Mouse (Mus musculus) CH12.LX (cell line): ENCODE measurements around the gene Cask. TPM values are rescaled to one million over a fixed set of nuclear protein-coding genes. Genes with fewer than 3 reads are reported as not detected.

Experiments
- DNase-seq: peaks from one replicate; pipeline ENCODE4 v3.0.0-alpha.2; 2013; ENCODE audit errors: extremely low read depth
- H3K27ac ChIP-seq: 2 replicates; pipeline ENCODE4 v1.5.1; 2012; ENCODE audit warnings: low read depth, mild to moderate bottlenecking, control low read depth, moderate library complexity; ENCODE audit not compliant: insufficient read depth
- H3K27me3 ChIP-seq: replicated peaks from 2 replicates; pipeline ENCODE3; 2012; ENCODE audit warnings: inconsistent platforms
- H3K36me3 ChIP-seq, 2 experiments: replicated peaks in 1 of 2; 2 replicates each; pipeline versions ENCODE3 to v1.6.1; 2012; ENCODE audit warnings: inconsistent platforms in 1 of 2, low read length in 1 of 2, mild to moderate bottlenecking in 1 of 2, mixed read lengths in 1 of 2, moderate library complexity in 1 of 2; ENCODE audit not compliant: control insufficient read depth in 1 of 2, insufficient read depth in 1 of 2
- H3K4me1 ChIP-seq, 2 experiments: 2 replicates each; pipeline ENCODE4 v1.6.1; 2012; ENCODE audit warnings: inconsistent platforms in 1 of 2, moderate library complexity in 1 of 2; ENCODE audit not compliant: insufficient read depth in 2 of 2, control insufficient read depth in 1 of 2
- H3K4me2 ChIP-seq: 2 replicates; pipeline ENCODE4 v1.6.1; 2012; ENCODE audit warnings: low read depth, mild to moderate bottlenecking, control low read depth; ENCODE audit not compliant: poor library complexity, insufficient read depth, severe bottlenecking
- H3K4me3 ChIP-seq, 3 experiments: fragments of 150-350 bp in 1 of 3; sonication (generic) in 1 of 3; replicated peaks in 1 of 3; 2 replicates each; pipeline versions ENCODE3 to v1.5.1; 2011 to 2012; ENCODE audit warnings: low read depth in 2 of 3, low read length in 2 of 3, mild to moderate bottlenecking in 2 of 3, moderate library complexity in 2 of 3, control low read depth in 1 of 3, improper control_type of control experiment in 1 of 3, inconsistent platforms in 1 of 3, mixed read lengths in 1 of 3; ENCODE audit not compliant: poor library complexity in 1 of 3
- H3K79me2 ChIP-seq: replicated peaks from 2 replicates; pipeline ENCODE4 v1.6.1; 2012; ENCODE audit warnings: mild to moderate bottlenecking, moderate library complexity; ENCODE audit not compliant: control insufficient read depth, poor library complexity, insufficient read depth, severe bottlenecking; ENCODE audit errors: extremely low read depth
- H3K9ac ChIP-seq: 2 replicates; pipeline ENCODE4 v1.6.1; 2012; ENCODE audit warnings: low read depth, mild to moderate bottlenecking, control low read depth, moderate library complexity; ENCODE audit not compliant: insufficient read depth
- H3K9me3 ChIP-seq: replicated peaks from 2 replicates; pipeline ENCODE3; 2012; ENCODE audit warnings: low read length, inconsistent platforms, mixed read lengths
- BHLHE40 ChIP-seq: IDR thresholded peaks from 2 replicates; pipeline ENCODE4 v1.6.1; 2011; ENCODE audit warnings: mild to moderate bottlenecking, low read depth, low read length, improper control_type of control experiment
- CHD1 ChIP-seq: IDR thresholded peaks from 2 replicates; pipeline ENCODE4 v1.6.1; 2012; ENCODE audit warnings: low read depth, low read length, improper control_type of control experiment, inconsistent platforms
- CHD2 ChIP-seq: IDR thresholded peaks from 2 replicates; pipeline ENCODE4 v1.6.1; 2011; ENCODE audit warnings: low read length, improper control_type of control experiment
- CTCF ChIP-seq, 2 experiments: IDR thresholded peaks in 1 of 2; conservative IDR thresholded peaks in 1 of 2; 2 replicates each; pipeline ENCODE4 v1.5.1; 2011 to 2012; ENCODE audit warnings: low read depth in 2 of 2, low read length in 2 of 2, improper control_type of control experiment in 1 of 2, inconsistent platforms in 1 of 2, mild to moderate bottlenecking in 1 of 2, moderate library complexity in 1 of 2
- E2F4 ChIP-seq: IDR thresholded peaks from 2 replicates; pipeline ENCODE4 v1.6.1; 2011; ENCODE audit warnings: low read depth, low read length, improper control_type of control experiment; ENCODE audit not compliant: insufficient replicate concordance
- EP300 ChIP-seq: IDR thresholded peaks from 2 replicates; pipeline ENCODE4 v1.6.1; 2011; ENCODE audit warnings: low read length, improper control_type of control experiment
- GABPA ChIP-seq: IDR thresholded peaks from 2 replicates; pipeline ENCODE4 v1.6.1; 2012; ENCODE audit warnings: low read depth, low read length, improper control_type of control experiment, inconsistent platforms; ENCODE audit not compliant: insufficient replicate concordance
- HCFC1 ChIP-seq: IDR thresholded peaks from 2 replicates; pipeline ENCODE4 v1.6.1; 2012; ENCODE audit warnings: low read depth, mild to moderate bottlenecking, inconsistent platforms, low read length, improper control_type of control experiment
- IRF4 ChIP-seq: IDR thresholded peaks from 2 replicates; pipeline ENCODE4 v1.6.1; 2014; ENCODE audit warnings: low read depth, mild to moderate bottlenecking, inconsistent platforms, low read length, improper control_type of control experiment
- JUND ChIP-seq: conservative IDR thresholded peaks from 2 replicates; pipeline ENCODE4 v1.6.1; 2011; ENCODE audit warnings: low read depth, low read length, improper control_type of control experiment
- MAX ChIP-seq: IDR thresholded peaks from 2 replicates; pipeline ENCODE4 v1.6.1; 2011; ENCODE audit warnings: low read length, improper control_type of control experiment
- MAZ ChIP-seq: IDR thresholded peaks from 2 replicates; pipeline ENCODE4 v1.6.1; 2012; ENCODE audit warnings: low read depth, mild to moderate bottlenecking, inconsistent platforms, low read length, improper control_type of control experiment, moderate library complexity
- MXI1 ChIP-seq: IDR thresholded peaks from 2 replicates; pipeline ENCODE4 v1.6.1; 2011; ENCODE audit warnings: mild to moderate bottlenecking, low read depth, low read length, improper control_type of control experiment
- MYC ChIP-seq: IDR thresholded peaks from 2 replicates; pipeline ENCODE4 v1.6.1; 2011; ENCODE audit warnings: low read depth, mild to moderate bottlenecking, improper control_type of control experiment, low read length
- NELFE ChIP-seq: IDR thresholded peaks from 2 replicates; pipeline ENCODE4 v1.6.1; 2011; ENCODE audit warnings: low read depth, low read length, improper control_type of control experiment
- NRF1 ChIP-seq: IDR thresholded peaks from 2 replicates; pipeline ENCODE4 v1.6.1; 2014; ENCODE audit warnings: low read depth, mild to moderate bottlenecking, inconsistent platforms, low read length, improper control_type of control experiment, moderate library complexity
- POLR2AphosphoS2 ChIP-seq: IDR thresholded peaks from 2 replicates; pipeline ENCODE4 v1.6.1; 2011; ENCODE audit warnings: low read depth, low read length, improper control_type of control experiment
- SMC3 ChIP-seq: IDR thresholded peaks from 2 replicates; pipeline ENCODE4 v1.6.1; 2011; ENCODE audit warnings: low read depth, low read length, improper control_type of control experiment
- TCF12 ChIP-seq: IDR thresholded peaks from 2 replicates; pipeline ENCODE4 v1.6.1; 2014; ENCODE audit warnings: low read depth, mild to moderate bottlenecking, inconsistent platforms, low read length, improper control_type of control experiment
- USF1 ChIP-seq: IDR thresholded peaks from 2 replicates; pipeline ENCODE4 v1.6.1; 2014; ENCODE audit warnings: low read depth, mild to moderate bottlenecking, inconsistent platforms, low read length, improper control_type of control experiment
- USF2 ChIP-seq: conservative IDR thresholded peaks from 2 replicates; pipeline ENCODE4 v1.6.1; 2011; ENCODE audit warnings: low read depth, low read length, improper control_type of control experiment
- ZC3H11A ChIP-seq: IDR thresholded peaks from 2 replicates; pipeline ENCODE4 v1.6.1; 2012; ENCODE audit warnings: low read depth, mild to moderate bottlenecking, inconsistent platforms, low read length, improper control_type of control experiment
- ZMIZ1 ChIP-seq: IDR thresholded peaks from 2 replicates; pipeline ENCODE4 v1.6.1; 2012; ENCODE audit warnings: low read depth, mild to moderate bottlenecking, inconsistent platforms, low read length, improper control_type of control experiment
- dilution Hi-C: fragments of 300-500 bp; cut with MboI; formaldehyde crosslinking; loops from 2 replicates; pipeline ENCODE4 v1.14.3; 2020; ENCODE audit warnings: low sequenced_read_pairs; ENCODE audit not compliant: extremely low pct_unique_long_range_greater_than_20kb, extremely low pct_ligation_motif_present
- in situ Hi-C: fragments of 300-500 bp; cut with MboI; formaldehyde crosslinking; loops from 3 replicates; pipeline ENCODE4 v1.14.3; 2019; ENCODE audit warnings: low sequenced_read_pairs, low pct_ligation_motif_present, low pct_unique_long_range_greater_than_20kb, mixed read lengths
- polyA plus RNA-seq: library from polyadenylated mRNA; unstranded; fragments of >175 nt; gene quantifications from 2 replicates; pipeline ENCODE4 v1.2.1, GENCODE M21; 2012; ENCODE audit warnings: low read depth; ENCODE audit not compliant: insufficient read length
- total RNA-seq, 2 experiments: library from RNA; depleted of rRNA; stranded (reverse); fragments of 300-350 nt in 1 of 2; fragments of >200 nt in 1 of 2; gene quantifications; 2 replicates each; pipeline ENCODE4 v1.2.3; 2012 to 2014

Cask gene
- total and polyA plus RNA-seq, 3 experiments = 0.40 to 5.0 (median 0.49) TPM

- no peak for DNase-seq
- H3K9ac ChIP-seq = peak overlapping the region; percentile 63
- H3K4me2 ChIP-seq = peak overlapping the region; percentile 50; the same call in 1 of the 2 replicates
- dilution Hi-C loops = no loop called here
- TF ChIP-seq MAZ (no peak), MAX (no peak), ZMIZ1 (no peak), CTCF (conservative IDR thresholded peaks at IDR 0.05 in 1 of 2, IDR thresholded peaks at IDR 0.05 in 1 of 2; ENCODE audit: low read depth in 2 of 2, low read length in 2 of 2) (no peak), GABPA (no peak), MYC (no peak), TCF12 (no peak), MXI1 (no peak), CHD2 (no peak), USF2 (no peak), POLR2AphosphoS2 (no peak), ZC3H11A (no peak), SMC3 (no peak), HCFC1 (no peak)
- TF ChIP-seq, all 38 proteins: peak for 0
- no peaks in the 10 kb centered on the region for H3K79me2 ChIP-seq
- no peaks in the 10 kb centered on the region for H3K27me3 ChIP-seq
- in situ Hi-C loops = no loop called here
- H3K27ac ChIP-seq = no peak overlapping the region
- H3K36me3 ChIP-seq = no peaks in the 10 kb centered on the region
- peak overlapping the region in 2 of 3 experiments; percentile 21 to 68 for H3K4me3 ChIP-seq
- H3K4me1 ChIP-seq = no peaks in the 10 kb centered on the region
- peaks cover 6% of the 10 kb centered on the region for H3K9me3 ChIP-seq
Observed at GRCm38 (mm10) chrX:13845141-13845857, 5.9 kb downstream of the Cask start.

- no peak for DNase-seq
- no peak for TF ChIP-seq USF2
- no peak for TF ChIP-seq MAX
- TF ChIP-seq IRF4 = no peak
- no peak for TF ChIP-seq BHLHE40
- TF ChIP-seq NRF1 = no peak
- no peak for TF ChIP-seq NELFE
- no peak for TF ChIP-seq POLR2AphosphoS2
- TF ChIP-seq E2F4 = no peak
- no peak for TF ChIP-seq TCF12
- no peak for TF ChIP-seq EP300
- no peak for TF ChIP-seq USF1
- no peak for TF ChIP-seq JUND
- no peak for TF ChIP-seq MYC
- no peak for TF ChIP-seq CHD1
- TF ChIP-seq, all 38 proteins: peak for 0
- no peak overlapping the region for H3K9ac ChIP-seq
- H3K27ac ChIP-seq = no peak overlapping the region
- in situ Hi-C loops (no loop called here), dilution Hi-C loops (no loop called here)
- H3K4me2 ChIP-seq = no peak overlapping the region
- no peaks in the 10 kb centered on the region for H3K36me3 ChIP-seq
- H3K4me3 ChIP-seq = no peak overlapping the region
- no peaks in the 10 kb centered on the region for H3K9me3 ChIP-seq
- H3K79me2 ChIP-seq = no peaks in the 10 kb centered on the region
- H3K27me3 ChIP-seq = no peaks in the 10 kb centered on the region
- H3K4me1 ChIP-seq = no peaks in the 10 kb centered on the region
Observed at GRCm38 (mm10) chrX:13822792-13823191, 28.4 kb downstream of the Cask start.
